Mouse (Mus musculus): ENCODE data around the gene Galnt18. TPM values are rescaled to one million over a fixed set of nuclear protein-coding genes. Genes with fewer than 3 reads are reported as not detected.

Gene Galnt18
- polyA plus RNA-seq, 1 experiment = 27.9 TPM

- Histone ChIP-seq H3K27ac (ENCODE audit: insufficient read depth, low read length) (no peak overlapping the region), H3K4me3 (ENCODE audit: insufficient read depth, low read length) (no peak overlapping the region), H3K4me1 (ENCODE audit: control insufficient read depth, insufficient read depth, low read length) (peaks cover 4% of the 10 kb centered on the region)
- TF ChIP-seq CTCF (IDR thresholded peaks at IDR 0.05; ENCODE audit: extremely low read depth, insufficient read depth, low read length) = no peak
- TF ChIP-seq POLR2A (IDR thresholded peaks at IDR 0.05; ENCODE audit: extremely low read depth, insufficient read depth, low read length) = no peak
Observed at GRCm38 (mm10) chr7:111492242-111492949, 287.4 kb downstream of the Galnt18 start.

GRCm38 (mm10) chr7:111491566-111491965 lies 288.2 kb downstream of the Galnt18 start:
- Histone ChIP-seq H3K4me1 (ENCODE audit: control insufficient read depth, insufficient read depth, low read length) (peaks cover 4% of the 10 kb centered on the region), H3K4me3 (ENCODE audit: insufficient read depth, low read length) (no peak overlapping the region), H3K27ac (ENCODE audit: insufficient read depth, low read length) (no peak overlapping the region)
- TF ChIP-seq CTCF (IDR thresholded peaks at IDR 0.05; ENCODE audit: extremely low read depth, insufficient read depth, low read length) = no peak
- no peak for TF ChIP-seq POLR2A (IDR thresholded peaks at IDR 0.05; ENCODE audit: extremely low read depth, insufficient read depth, low read length)

GRCm38 (mm10) chr7:111486811-111487333 lies 292.9 kb downstream of the Galnt18 start:
- TF ChIP-seq CTCF (IDR thresholded peaks at IDR 0.05; ENCODE audit: extremely low read depth, insufficient read depth, low read length) (no peak), POLR2A (IDR thresholded peaks at IDR 0.05; ENCODE audit: extremely low read depth, insufficient read depth, low read length) (no peak)
- Histone ChIP-seq H3K4me3 (ENCODE audit: insufficient read depth, low read length) (no peak overlapping the region), H3K4me1 (ENCODE audit: control insufficient read depth, insufficient read depth, low read length) (no peaks in the 10 kb centered on the region), H3K27ac (ENCODE audit: insufficient read depth, low read length) (no peak overlapping the region)

DNA sequence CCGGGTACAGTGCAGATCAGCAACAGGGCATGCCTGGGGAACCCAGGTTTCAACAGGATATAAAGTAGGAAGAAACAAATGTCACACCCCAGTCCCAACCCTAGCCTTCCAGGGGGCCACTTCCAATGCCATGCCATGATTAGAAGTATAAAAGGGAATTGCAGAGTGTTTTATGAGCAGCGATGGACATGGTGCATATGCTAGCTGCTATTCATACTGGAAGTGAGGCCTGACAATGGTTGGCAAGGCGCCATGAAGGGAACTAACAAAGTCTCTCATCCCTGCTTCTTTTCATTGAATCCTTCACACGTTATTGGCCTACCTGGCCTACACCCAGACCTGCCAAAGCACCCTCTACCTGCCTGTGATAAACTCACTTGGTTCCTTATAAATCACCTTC lies 295.9 kb downstream of the Galnt18 start:
- Histone ChIP-seq H3K27ac (ENCODE audit: insufficient read depth, low read length) (no peak overlapping the region), H3K4me3 (ENCODE audit: insufficient read depth, low read length) (no peak overlapping the region), H3K4me1 (ENCODE audit: control insufficient read depth, insufficient read depth, low read length) (no peaks in the 10 kb centered on the region)
- no peak for TF ChIP-seq CTCF (IDR thresholded peaks at IDR 0.05; ENCODE audit: extremely low read depth, insufficient read depth, low read length)
- TF ChIP-seq POLR2A (IDR thresholded peaks at IDR 0.05; ENCODE audit: extremely low read depth, insufficient read depth, low read length) = no peak

- no peaks in the 10 kb centered on the region for H3K4me1 ChIP-seq (ENCODE audit: control insufficient read depth, insufficient read depth, low read length)
- H3K4me3 ChIP-seq (ENCODE audit: insufficient read depth, low read length) = no peak overlapping the region
- H3K27ac ChIP-seq (ENCODE audit: insufficient read depth, low read length) = no peak overlapping the region
- no peak for TF ChIP-seq POLR2A (IDR thresholded peaks at IDR 0.05; ENCODE audit: extremely low read depth, insufficient read depth, low read length)
Observed at GRCm38 (mm10) chr7:111483321-111483720, 296.5 kb downstream of the Galnt18 start.

- Histone ChIP-seq H3K27ac (ENCODE audit: insufficient read depth, low read length) (no peak overlapping the region), H3K4me1 (ENCODE audit: control insufficient read depth, insufficient read depth, low read length) (peaks cover 2% of the 10 kb centered on the region; the same call in 1 of the 2 replicates), H3K4me3 (ENCODE audit: insufficient read depth, low read length) (no peak overlapping the region)
- TF ChIP-seq CTCF (IDR thresholded peaks at IDR 0.05; ENCODE audit: extremely low read depth, insufficient read depth, low read length) = no peak
- no peak for TF ChIP-seq POLR2A (IDR thresholded peaks at IDR 0.05; ENCODE audit: extremely low read depth, insufficient read depth, low read length)
Observed at GRCm38 (mm10) chr7:111467715-111468114, 312.1 kb downstream of the Galnt18 start.

DNA sequence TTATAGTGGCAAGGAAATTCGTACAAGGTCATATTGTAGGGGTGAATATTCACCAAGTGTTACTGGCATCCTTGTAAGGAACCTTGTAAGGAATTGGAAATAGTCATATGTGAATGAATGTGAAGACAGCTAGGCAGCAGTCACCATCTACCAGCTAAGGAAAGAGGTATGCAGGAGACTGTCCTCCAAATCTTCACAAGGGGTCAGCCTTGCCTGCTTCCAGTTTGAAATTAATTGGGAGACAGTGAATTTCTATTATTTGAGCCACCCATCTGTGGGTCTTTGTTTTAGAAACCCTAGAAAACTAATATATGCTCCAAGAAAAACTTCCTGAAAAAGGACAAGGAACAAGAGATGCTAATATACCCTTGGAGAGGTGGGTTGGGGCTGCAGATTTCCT lies 313.1 kb downstream of the Galnt18 start:
- Histone ChIP-seq H3K27ac (ENCODE audit: insufficient read depth, low read length) (no peak overlapping the region), H3K4me3 (ENCODE audit: insufficient read depth, low read length) (no peak overlapping the region), H3K4me1 (ENCODE audit: control insufficient read depth, insufficient read depth, low read length) (peaks cover 2% of the 10 kb centered on the region; the same call in 1 of the 2 replicates)
- TF ChIP-seq CTCF (IDR thresholded peaks at IDR 0.05; ENCODE audit: extremely low read depth, insufficient read depth, low read length) (no peak), POLR2A (IDR thresholded peaks at IDR 0.05; ENCODE audit: extremely low read depth, insufficient read depth, low read length) (no peak)

DNA sequence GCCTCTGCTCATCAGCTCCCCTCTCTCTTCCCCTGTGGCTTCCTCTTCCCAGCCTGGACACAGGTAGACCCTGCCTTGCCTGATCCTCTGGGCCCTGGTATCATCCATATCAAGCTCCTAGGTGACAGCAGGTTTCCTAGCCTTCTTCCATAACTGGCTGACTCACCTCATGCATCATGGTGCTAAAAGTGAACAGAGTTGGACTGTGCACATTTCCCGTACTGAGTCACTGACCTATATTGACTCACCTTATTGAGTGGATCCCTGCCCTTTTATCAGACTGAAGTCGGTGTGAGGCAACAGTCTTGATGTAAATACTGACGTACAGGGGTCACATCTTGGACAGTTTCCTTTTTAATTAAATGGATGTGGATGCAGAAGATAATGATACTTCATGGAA lies 313.7 kb downstream of the Galnt18 start:
- TF ChIP-seq CTCF (IDR thresholded peaks at IDR 0.05; ENCODE audit: extremely low read depth, insufficient read depth, low read length) (no peak), POLR2A (IDR thresholded peaks at IDR 0.05; ENCODE audit: extremely low read depth, insufficient read depth, low read length) (no peak)
- Histone ChIP-seq H3K4me1 (ENCODE audit: control insufficient read depth, insufficient read depth, low read length) (peaks cover 2% of the 10 kb centered on the region; the same call in 1 of the 2 replicates), H3K27ac (ENCODE audit: insufficient read depth, low read length) (no peak overlapping the region), H3K4me3 (ENCODE audit: insufficient read depth, low read length) (no peak overlapping the region)

GRCm38 (mm10) chr7:111459716-111460115 lies 320.1 kb downstream of the Galnt18 start:
- no peaks in the 10 kb centered on the region for H3K4me1 ChIP-seq (ENCODE audit: control insufficient read depth, insufficient read depth, low read length)
- TF ChIP-seq CTCF (IDR thresholded peaks at IDR 0.05; ENCODE audit: extremely low read depth, insufficient read depth, low read length) = no peak
- no peak for TF ChIP-seq POLR2A (IDR thresholded peaks at IDR 0.05; ENCODE audit: extremely low read depth, insufficient read depth, low read length)
- no peak overlapping the region for H3K27ac ChIP-seq (ENCODE audit: insufficient read depth, low read length)
- H3K4me3 ChIP-seq (ENCODE audit: insufficient read depth, low read length) = no peak overlapping the region

- H3K27ac ChIP-seq (ENCODE audit: insufficient read depth, low read length) = no peak overlapping the region
- H3K4me3 ChIP-seq (ENCODE audit: insufficient read depth, low read length) = no peak overlapping the region
- H3K4me1 ChIP-seq (ENCODE audit: control insufficient read depth, insufficient read depth, low read length) = peaks cover 6% of the 10 kb centered on the region
- TF ChIP-seq CTCF (IDR thresholded peaks at IDR 0.05; ENCODE audit: extremely low read depth, insufficient read depth, low read length) (no peak), POLR2A (IDR thresholded peaks at IDR 0.05; ENCODE audit: extremely low read depth, insufficient read depth, low read length) (no peak)
Observed at GRCm38 (mm10) chr7:111456007-111456406, 323.8 kb downstream of the Galnt18 start.

Measured in cortical plate, adult 2 months (tissue).